Mouse (Mus musculus) cerebellum, adult 2 months (tissue): ENCODE results near the gene Acbd4.

ENCODE experiments used
- CTCF ChIP-seq: fragments of 200-500 bp; IDR thresholded peaks from 2 replicates; pipeline ENCODE4 v1.5.1; 2011; ENCODE audit warnings: low read depth, mild to moderate bottlenecking, control low read depth, low read length, moderate library complexity, borderline replicate concordance; ENCODE audit not compliant: insufficient read depth
- POLR2A ChIP-seq: fragments of 200-500 bp; IDR thresholded peaks from 2 replicates; pipeline ENCODE4 v1.6.1; 2011; ENCODE audit warnings: low read length, control low read depth, borderline replicate concordance; ENCODE audit not compliant: insufficient read depth

- TF ChIP-seq CTCF = no peak
- TF ChIP-seq POLR2A = no peak
These were observed 26.6 kb upstream of the Acbd4 start for GRCm38 (mm10) chr11:103074796-103075323.
